Mouse (Mus musculus) embryonic facial prominence, embryonic 13.5 days (tissue): ENCODE results near the gene Met. TPM values are rescaled to one million over a fixed set of nuclear protein-coding genes. Genes with fewer than 3 reads are reported as not detected.

Source experiments
- ATAC-seq: fragments of 200-750 bp; cut with Nextera tagmentation; 2 replicates; pipeline ENCODE4 v1.8.0; 2017; ENCODE audit warnings: low read depth; ENCODE audit not compliant: insufficient number of reproducible peaks, insufficient read depth, low FRiP score, low TSS enrichment
- H3K27ac ChIP-seq: fragments of 300-500 bp; sonication (generic); 2 replicates; pipeline ENCODE4 v1.5.1; 2015; ENCODE audit warnings: moderate library complexity, mild to moderate bottlenecking, inconsistent platforms
- H3K27me3 ChIP-seq: fragments of 300-500 bp; sonication (generic); 2 replicates; pipeline ENCODE4 v1.6.1; 2015; ENCODE audit warnings: mild to moderate bottlenecking, inconsistent platforms
- H3K36me3 ChIP-seq: fragments of 300-500 bp; sonication (generic); 2 replicates; pipeline ENCODE4 v1.6.1; 2015; ENCODE audit warnings: mild to moderate bottlenecking, inconsistent platforms
- H3K4me1 ChIP-seq: fragments of 300-500 bp; sonication (generic); 2 replicates; pipeline ENCODE4 v1.6.1; 2015; ENCODE audit warnings: inconsistent platforms
- H3K4me2 ChIP-seq: fragments of 300-500 bp; sonication (generic); 2 replicates; pipeline ENCODE4 v1.6.1; 2015; ENCODE audit warnings: moderate library complexity, mild to moderate bottlenecking, inconsistent platforms
- H3K4me3 ChIP-seq: fragments of 300-500 bp; sonication (generic); 2 replicates; pipeline ENCODE4 v1.5.1; 2015; ENCODE audit warnings: mild to moderate bottlenecking, inconsistent platforms
- H3K9ac ChIP-seq: fragments of 300-500 bp; sonication (generic); 2 replicates; pipeline ENCODE4 v1.6.1; 2015; ENCODE audit warnings: mild to moderate bottlenecking, inconsistent platforms
- H3K9me3 ChIP-seq: fragments of 300-500 bp; sonication (generic); 2 replicates; pipeline ENCODE4 v1.6.1; 2016; ENCODE audit warnings: inconsistent platforms
- WGBS: fragments of 180-500 bp; shearing (Covaris S2); methylation state at CpG from one replicate; pipeline ENCODE4 v1.1.7; 2015; ENCODE audit warnings: mixed read lengths; 5-methylcytosine and 5-hydroxymethylcytosine counted together
- polyA plus RNA-seq: library from polyadenylated mRNA; unstranded; fragments of >200 nt; fragmentation: Nextera tagmentation; extraction: Ambion mirVana; gene quantifications from 2 replicates; pipeline ENCODE4 v1.2.1, GENCODE M21; 2015

The Met gene
- polyA plus RNA-seq, 1 experiment from 2014 or later = 3.3 TPM

DNA sequence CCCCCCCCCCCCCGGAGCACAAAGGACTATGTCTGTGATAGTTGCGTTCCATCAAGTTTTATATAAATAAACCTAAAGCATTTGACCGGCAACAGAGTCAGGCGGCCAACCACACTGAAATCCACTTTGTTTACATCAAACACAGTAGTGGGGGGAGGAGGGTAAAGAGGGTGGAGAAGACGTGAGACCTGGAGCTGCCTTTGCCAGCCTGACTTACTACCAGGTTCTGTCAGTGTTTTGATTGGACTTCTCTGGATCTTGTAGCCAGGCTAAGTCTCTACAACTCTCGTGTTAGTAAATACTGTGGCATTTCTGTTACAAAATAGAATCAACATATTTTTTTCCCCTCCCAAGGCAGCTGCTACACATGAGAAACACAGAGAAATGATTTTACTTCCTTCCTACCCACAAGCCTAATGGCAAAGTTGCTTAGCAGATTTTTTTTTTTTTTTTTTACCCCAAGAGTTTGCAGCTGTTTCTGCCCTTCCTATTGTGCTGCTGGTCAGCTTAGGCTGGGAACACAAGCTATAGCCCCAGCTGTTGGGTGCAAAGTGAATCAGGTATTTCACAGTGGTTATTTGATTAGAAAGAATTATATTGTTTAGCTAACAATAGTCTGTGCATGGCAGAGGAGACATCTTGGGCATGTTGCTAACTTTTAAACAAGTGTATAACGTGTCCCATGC is 52.3 kb downstream of the Met start:
- 26% methylated on average over 7 of the region's 7 CpGs for WGBS
- ATAC-seq = no peak
- H3K27ac ChIP-seq = peak overlapping the region; percentile 36; the same call in 1 of the 2 replicates
- no peaks in the 10 kb centered on the region for H3K9me3 ChIP-seq
- no peak overlapping the region for H3K9ac ChIP-seq
- H3K4me2 ChIP-seq = peak overlapping the region; percentile 30
- H3K4me3 ChIP-seq = no peak overlapping the region
- no peaks in the 10 kb centered on the region for H3K27me3 ChIP-seq
- no peaks in the 10 kb centered on the region for H3K36me3 ChIP-seq
- peaks cover 13% of the 10 kb centered on the region for H3K4me1 ChIP-seq

DNA sequence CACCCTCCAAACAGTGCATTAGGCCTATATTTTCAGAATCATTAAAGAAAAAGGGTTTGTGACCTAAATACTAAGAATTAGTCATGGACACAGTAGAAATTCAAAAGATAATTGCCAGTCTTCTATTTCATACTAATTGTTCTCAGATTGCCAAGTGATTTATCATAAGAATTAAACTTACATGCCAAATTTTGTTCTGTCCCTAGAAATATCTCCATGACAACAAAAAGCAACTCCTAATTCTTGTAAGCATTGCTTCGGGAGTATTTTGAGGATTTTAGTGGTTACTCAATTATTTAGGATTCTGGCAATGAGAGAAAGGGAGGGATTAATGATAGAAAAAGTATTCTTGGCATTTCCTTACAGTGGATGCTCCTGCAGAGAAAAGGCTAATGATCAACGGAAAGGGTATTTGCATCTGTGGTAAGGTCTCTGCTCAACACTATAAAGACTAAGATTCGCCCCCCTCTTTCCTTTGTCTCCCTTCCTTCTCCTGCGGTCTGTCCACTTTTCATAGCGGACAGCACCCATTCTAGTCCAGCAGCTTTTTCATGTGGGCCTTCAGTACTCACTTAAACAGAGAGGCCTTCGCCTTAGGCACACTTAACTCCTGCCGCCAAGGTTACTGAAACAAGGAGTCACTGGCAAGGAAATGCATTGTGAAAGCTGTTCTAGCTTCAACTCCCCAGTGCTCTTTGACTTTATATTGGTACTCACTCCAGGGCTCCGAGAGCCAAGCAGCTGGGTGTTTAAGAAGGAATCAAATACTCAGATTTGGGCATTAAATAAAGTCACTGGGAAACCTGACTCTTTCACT is 58.5 kb downstream of the Met start:
- Histone ChIP-seq H3K4me3 (no peak overlapping the region), H3K4me1 (peaks cover 4% of the 10 kb centered on the region), H3K4me2 (no peak overlapping the region), H3K27me3 (no peaks in the 10 kb centered on the region), H3K27ac (no peak overlapping the region), H3K9me3 (no peaks in the 10 kb centered on the region), H3K9ac (no peak overlapping the region), H3K36me3 (no peaks in the 10 kb centered on the region)
- WGBS = 44% methylated on average over 8 of the region's 8 CpGs
- ATAC-seq = no peak

GRCm38 (mm10) chr6:17522917-17523316 is 59.3 kb downstream of the Met start:
- no peaks in the 10 kb centered on the region for H3K9me3 ChIP-seq
- H3K36me3 ChIP-seq = no peaks in the 10 kb centered on the region
- no peak overlapping the region for H3K9ac ChIP-seq
- 52% methylated on average over 4 of the region's 4 CpGs for WGBS
- peaks cover 4% of the 10 kb centered on the region for H3K4me1 ChIP-seq
- H3K4me3 ChIP-seq = no peak overlapping the region
- H3K4me2 ChIP-seq = no peak overlapping the region
- H3K27ac ChIP-seq = no peak overlapping the region
- H3K27me3 ChIP-seq = no peaks in the 10 kb centered on the region
- ATAC-seq = no peak

GRCm38 (mm10) chr6:17529490-17530269 is 66.1 kb downstream of the Met start:
- Histone ChIP-seq H3K27me3 (no peaks in the 10 kb centered on the region), H3K4me3 (no peak overlapping the region), H3K9ac (no peak overlapping the region), H3K9me3 (no peaks in the 10 kb centered on the region), H3K4me2 (no peak overlapping the region), H3K36me3 (no peaks in the 10 kb centered on the region), H3K27ac (no peak overlapping the region), H3K4me1 (peaks cover 5% of the 10 kb centered on the region; the same call in 1 of the 2 replicates)
- WGBS = 52% methylated on average over 6 of the region's 6 CpGs
- no peak for ATAC-seq

DNA sequence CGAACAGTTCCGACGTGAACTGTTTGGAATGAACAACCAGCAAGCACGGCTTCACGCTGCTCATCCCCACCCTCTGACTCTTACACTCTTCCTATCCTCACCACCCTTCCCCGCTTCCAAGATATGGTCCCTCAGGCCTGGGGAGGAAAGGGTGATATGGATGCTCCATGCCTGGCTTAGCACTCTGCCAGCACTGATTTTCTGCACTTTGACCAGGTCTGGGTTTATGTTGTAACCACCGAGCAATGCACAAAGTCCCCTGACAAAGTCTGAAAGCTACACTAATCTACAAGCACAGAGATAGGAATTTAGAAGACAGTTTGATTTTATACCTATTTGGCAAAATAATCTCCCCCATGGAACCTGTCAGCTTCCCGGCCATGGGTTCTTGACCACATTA is 78.0 kb downstream of the Met start:
- 89% methylated on average over 8 of the region's 8 CpGs for WGBS
- Histone ChIP-seq H3K4me1 (peaks cover 4% of the 10 kb centered on the region; the same call in 1 of the 2 replicates), H3K9me3 (no peaks in the 10 kb centered on the region), H3K27me3 (no peaks in the 10 kb centered on the region), H3K4me2 (no peak overlapping the region), H3K36me3 (no peaks in the 10 kb centered on the region), H3K27ac (no peak overlapping the region), H3K4me3 (no peak overlapping the region), H3K9ac (no peak overlapping the region)
- ATAC-seq = no peak

DNA sequence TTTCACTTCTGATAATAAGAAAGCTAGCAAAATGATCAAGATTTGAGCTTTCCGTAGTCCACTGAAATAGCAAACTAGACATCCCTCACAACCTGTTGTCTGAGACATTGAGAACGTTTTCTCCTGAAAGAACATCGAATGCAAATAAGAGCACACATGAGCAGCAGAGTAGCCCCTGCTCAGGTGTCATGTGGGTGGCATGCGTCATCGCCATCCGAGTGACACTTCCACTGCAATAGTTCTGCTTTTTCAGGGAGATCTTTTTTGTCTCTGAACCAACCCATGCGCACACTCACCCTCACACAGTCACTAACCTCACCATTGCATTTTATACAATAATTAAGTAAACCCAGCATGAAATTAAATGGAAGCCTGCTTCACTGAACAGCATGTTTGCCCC is 78.8 kb downstream of the Met start:
- Histone ChIP-seq H3K9me3 (no peaks in the 10 kb centered on the region), H3K9ac (no peak overlapping the region), H3K36me3 (no peaks in the 10 kb centered on the region), H3K27me3 (no peaks in the 10 kb centered on the region), H3K4me1 (peaks cover 4% of the 10 kb centered on the region; the same call in 1 of the 2 replicates), H3K4me3 (no peak overlapping the region), H3K4me2 (no peak overlapping the region), H3K27ac (no peak overlapping the region)
- 89% methylated on average over 7 of the region's 7 CpGs for WGBS
- ATAC-seq = no peak

DNA sequence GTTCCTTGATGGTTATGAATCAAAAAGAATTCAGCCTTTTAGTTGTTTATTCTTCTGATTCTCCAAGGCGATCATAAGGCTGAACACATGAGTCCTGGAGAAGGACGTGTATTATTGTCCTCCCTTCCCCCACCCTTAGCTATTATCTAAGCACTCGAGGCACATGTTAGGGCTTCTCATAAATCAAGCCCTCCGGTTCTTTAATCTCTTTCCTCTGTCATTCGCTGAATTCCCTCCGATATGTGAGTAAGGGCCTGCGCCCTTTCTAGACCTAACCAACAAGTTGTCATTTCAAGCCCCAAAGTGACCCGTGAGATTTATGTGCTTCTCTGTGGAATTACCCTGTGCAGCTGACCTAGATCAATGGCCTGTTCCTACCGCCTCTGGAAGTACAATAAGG is 81.9 kb downstream of the Met start:
- H3K27ac ChIP-seq = no peak overlapping the region
- WGBS = 86% methylated on average over 9 of the region's 9 CpGs
- no peak overlapping the region for H3K4me2 ChIP-seq
- no peak for ATAC-seq
- no peaks in the 10 kb centered on the region for H3K9me3 ChIP-seq
- no peaks in the 10 kb centered on the region for H3K27me3 ChIP-seq
- no peak overlapping the region for H3K9ac ChIP-seq
- H3K4me3 ChIP-seq = no peak overlapping the region
- no peaks in the 10 kb centered on the region for H3K36me3 ChIP-seq
- H3K4me1 ChIP-seq = no peaks in the 10 kb centered on the region

GRCm38 (mm10) chr6:17546341-17546740 is 82.7 kb downstream of the Met start:
- no peaks in the 10 kb centered on the region for H3K27me3 ChIP-seq
- H3K36me3 ChIP-seq = no peaks in the 10 kb centered on the region
- 74% methylated on average over 9 of the region's 9 CpGs for WGBS
- H3K9ac ChIP-seq = no peak overlapping the region
- no peak overlapping the region for H3K27ac ChIP-seq
- no peaks in the 10 kb centered on the region for H3K9me3 ChIP-seq
- no peak overlapping the region for H3K4me3 ChIP-seq
- H3K4me2 ChIP-seq = no peak overlapping the region
- H3K4me1 ChIP-seq = no peaks in the 10 kb centered on the region
- no peak for ATAC-seq

GRCm38 (mm10) chr6:17546825-17547224 is 83.2 kb downstream of the Met start:
- H3K4me3 ChIP-seq = no peak overlapping the region
- no peaks in the 10 kb centered on the region for H3K4me1 ChIP-seq
- no peaks in the 10 kb centered on the region for H3K9me3 ChIP-seq
- 58% methylated on average over 5 of the region's 5 CpGs for WGBS
- no peaks in the 10 kb centered on the region for H3K27me3 ChIP-seq
- no peak overlapping the region for H3K4me2 ChIP-seq
- no peaks in the 10 kb centered on the region for H3K36me3 ChIP-seq
- H3K9ac ChIP-seq = no peak overlapping the region
- no peak overlapping the region for H3K27ac ChIP-seq
- no peak for ATAC-seq

GRCm38 (mm10) chr6:17548786-17549185 is 85.2 kb downstream of the Met start:
- no peaks in the 10 kb centered on the region for H3K9me3 ChIP-seq
- no peaks in the 10 kb centered on the region for H3K27me3 ChIP-seq
- no peak overlapping the region for H3K4me3 ChIP-seq
- H3K36me3 ChIP-seq = no peaks in the 10 kb centered on the region
- no peaks in the 10 kb centered on the region for H3K4me1 ChIP-seq
- no peak overlapping the region for H3K27ac ChIP-seq
- no peak for ATAC-seq
- H3K9ac ChIP-seq = no peak overlapping the region
- 91% methylated on average over 4 of the region's 4 CpGs for WGBS
- no peak overlapping the region for H3K4me2 ChIP-seq

GRCm38 (mm10) chr6:17549645-17550044 is 86.0 kb downstream of the Met start:
- Histone ChIP-seq H3K4me2 (no peak overlapping the region), H3K9me3 (no peaks in the 10 kb centered on the region), H3K36me3 (no peaks in the 10 kb centered on the region), H3K27me3 (no peaks in the 10 kb centered on the region), H3K4me3 (no peak overlapping the region), H3K9ac (no peak overlapping the region), H3K27ac (no peak overlapping the region), H3K4me1 (no peaks in the 10 kb centered on the region)
- ATAC-seq = no peak
- 83% methylated on average over 3 of the region's 3 CpGs for WGBS
